Mouse (Mus musculus) MEL (cell line): ENCODE data around the gene Mslnl. TPM values are rescaled to one million over a fixed set of nuclear protein-coding genes. Genes with fewer than 3 reads are reported as not detected.

Source experiments
- DNase-seq: peaks from one replicate; pipeline ENCODE4 v3.0.0; 2011; ENCODE audit warnings: low read depth, low spot score
- H3K27ac ChIP-seq: 2 replicates; pipeline ENCODE4 v1.5.1; 2012; ENCODE audit warnings: low read depth, mild to moderate bottlenecking, control low read depth, low read length, moderate library complexity; ENCODE audit not compliant: control insufficient read depth
- H3K27me3 ChIP-seq, 2 experiments: fragments of 150-350 bp in 1 of 2; sonication (generic) in 1 of 2; 2 replicates each; pipeline ENCODE4 v1.6.1; 2012; ENCODE audit warnings: low read length in 2 of 2, mild to moderate bottlenecking in 2 of 2, improper control_type of control experiment in 1 of 2, moderate library complexity in 1 of 2; ENCODE audit not compliant: insufficient read depth in 2 of 2, control insufficient read depth in 1 of 2
- H3K36me3 ChIP-seq, 2 experiments: 2 replicates each; pipeline ENCODE4 v1.6.1; 2012 to 2014; ENCODE audit warnings: low read length in 2 of 2, improper control_type of control experiment in 1 of 2, inconsistent platforms in 1 of 2, mild to moderate bottlenecking in 1 of 2; ENCODE audit not compliant: insufficient read depth in 2 of 2, control insufficient read depth in 1 of 2
- H3K4me1 ChIP-seq, 2 experiments: fragments of 150-350 bp in 1 of 2; sonication (generic) in 1 of 2; 2 replicates each; pipeline ENCODE4 v1.6.1; 2012; ENCODE audit warnings: low read length in 2 of 2, improper control_type of control experiment in 1 of 2, mild to moderate bottlenecking in 1 of 2; ENCODE audit not compliant: insufficient read depth in 2 of 2, control insufficient read depth in 1 of 2
- H3K4me3 ChIP-seq, 2 experiments: fragments of 150-350 bp in 1 of 2; sonication (generic) in 1 of 2; 2 replicates each; pipeline ENCODE4 v1.5.1; 2012; ENCODE audit warnings: low read depth in 2 of 2, low read length in 2 of 2, mild to moderate bottlenecking in 2 of 2, moderate library complexity in 2 of 2, control low read depth in 1 of 2, improper control_type of control experiment in 1 of 2; ENCODE audit not compliant: control insufficient read depth in 1 of 2, insufficient read depth in 1 of 2
- H3K79me2 ChIP-seq: 2 replicates; pipeline ENCODE4 v1.6.1; 2012; ENCODE audit warnings: mild to moderate bottlenecking, low read length, moderate library complexity; ENCODE audit not compliant: control insufficient read depth, poor library complexity, insufficient read depth
- H3K9ac ChIP-seq: 2 replicates; pipeline ENCODE4 v1.6.1; 2012; ENCODE audit warnings: low read depth, mild to moderate bottlenecking, control low read depth, low read length, moderate library complexity; ENCODE audit not compliant: control insufficient read depth, poor library complexity, severe bottlenecking
- H3K9me3 ChIP-seq: fragments of 150-350 bp; sonication (generic); replicated peaks from 2 replicates; pipeline ENCODE4 v1.6.1; 2012; ENCODE audit warnings: mild to moderate bottlenecking, low read length, improper control_type of control experiment, moderate library complexity; ENCODE audit not compliant: insufficient read depth
- BHLHE40 ChIP-seq: IDR thresholded peaks from 2 replicates; pipeline ENCODE4 v1.6.1; 2012; ENCODE audit warnings: low read depth, mild to moderate bottlenecking, inconsistent platforms, low read length, improper control_type of control experiment, borderline replicate concordance
- CHD1 ChIP-seq: IDR thresholded peaks from 2 replicates; pipeline ENCODE4 v1.6.1; 2012; ENCODE audit warnings: low read depth, mild to moderate bottlenecking, inconsistent platforms, low read length, improper control_type of control experiment
- CHD2 ChIP-seq: IDR thresholded peaks from 2 replicates; pipeline ENCODE4 v1.6.1; 2011; ENCODE audit warnings: low read length, improper control_type of control experiment
- CTCF ChIP-seq, 3 experiments: IDR thresholded peaks in 2 of 3; conservative IDR thresholded peaks in 1 of 3; 2 replicates each; pipeline ENCODE4 v1.5.1; 2011 to 2012; ENCODE audit warnings: low read length in 3 of 3, low read depth in 2 of 3, mild to moderate bottlenecking in 2 of 3, improper control_type of control experiment in 1 of 3, inconsistent platforms in 1 of 3, mixed read lengths in 1 of 3, moderate library complexity in 1 of 3; ENCODE audit not compliant: control insufficient read depth in 1 of 3, insufficient read depth in 1 of 3, poor library complexity in 1 of 3, severe bottlenecking in 1 of 3
- GABPA ChIP-seq: IDR thresholded peaks from 2 replicates; pipeline ENCODE4 v1.6.1; 2012; ENCODE audit warnings: low read depth, mild to moderate bottlenecking, inconsistent platforms, low read length, improper control_type of control experiment, moderate library complexity
- GATA1 ChIP-seq: IDR thresholded peaks from 2 replicates; pipeline ENCODE4 v1.6.1; 2011; ENCODE audit warnings: low read depth, low read length, improper control_type of control experiment
- HCFC1 ChIP-seq: IDR thresholded peaks from 2 replicates; pipeline ENCODE4 v1.6.1; 2012; ENCODE audit warnings: low read depth, mild to moderate bottlenecking, inconsistent platforms, low read length, improper control_type of control experiment, moderate library complexity
- JUND ChIP-seq: IDR thresholded peaks from 2 replicates; pipeline ENCODE4 v1.6.1; 2011; ENCODE audit warnings: low read depth, mild to moderate bottlenecking, improper control_type of control experiment, low read length
- KAT2A ChIP-seq: conservative IDR thresholded peaks from 2 replicates; pipeline ENCODE4 v1.6.1; 2012; ENCODE audit warnings: low read depth, low read length, improper control_type of control experiment, inconsistent platforms
- MAFK ChIP-seq: IDR thresholded peaks from 2 replicates; pipeline ENCODE4 v1.6.1; 2011; ENCODE audit warnings: low read depth, mild to moderate bottlenecking, low read length, improper control_type of control experiment, borderline replicate concordance
- MAX ChIP-seq: IDR thresholded peaks from 2 replicates; pipeline ENCODE4 v1.6.1; 2011; ENCODE audit warnings: low read length, improper control_type of control experiment
- MXI1 ChIP-seq: IDR thresholded peaks from 2 replicates; pipeline ENCODE4 v1.6.1; 2011; ENCODE audit warnings: mild to moderate bottlenecking, low read depth, low read length, improper control_type of control experiment
- NRF1 ChIP-seq: IDR thresholded peaks from 2 replicates; pipeline ENCODE4 v1.6.1; 2014; ENCODE audit warnings: low read depth, mild to moderate bottlenecking, inconsistent platforms, low read length, improper control_type of control experiment, moderate library complexity; ENCODE audit not compliant: poor library complexity, insufficient read depth, severe bottlenecking
- POLR2A ChIP-seq, 2 experiments: IDR thresholded peaks; 2 replicates each; pipeline ENCODE4 v1.6.1; 2011 to 2012; ENCODE audit warnings: low read length in 2 of 2, mild to moderate bottlenecking in 2 of 2, control low read depth in 1 of 2, improper control_type of control experiment in 1 of 2, low read depth in 1 of 2, moderate library complexity in 1 of 2; ENCODE audit not compliant: control insufficient read depth in 1 of 2, insufficient read depth in 1 of 2, poor library complexity in 1 of 2
- POLR2AphosphoS2 ChIP-seq: IDR thresholded peaks from 2 replicates; pipeline ENCODE4 v1.6.1; 2011; ENCODE audit warnings: low read length, improper control_type of control experiment
- POLR2AphosphoS5 ChIP-seq: IDR thresholded peaks from 2 replicates; pipeline ENCODE4 v1.6.1; 2012; ENCODE audit warnings: low read depth, borderline replicate concordance, mild to moderate bottlenecking, inconsistent platforms, low read length, moderate library complexity, mixed read lengths
- RCOR1 ChIP-seq: IDR thresholded peaks from 2 replicates; pipeline ENCODE4 v1.6.1; 2012; ENCODE audit warnings: low read depth, mild to moderate bottlenecking, inconsistent platforms, low read length, improper control_type of control experiment
- SIN3A ChIP-seq: IDR thresholded peaks from 2 replicates; pipeline ENCODE4 v1.6.1; 2012; ENCODE audit warnings: low read length, improper control_type of control experiment, inconsistent platforms
- SMC3 ChIP-seq: IDR thresholded peaks from 2 replicates; pipeline ENCODE4 v1.6.1; 2011; ENCODE audit warnings: low read depth, low read length, improper control_type of control experiment
- TAL1 ChIP-seq: IDR thresholded peaks from 2 replicates; pipeline ENCODE4 v1.6.1; 2012; ENCODE audit warnings: mild to moderate bottlenecking, inconsistent platforms, low read length, moderate library complexity, mixed read lengths
- TBP ChIP-seq: IDR thresholded peaks from 2 replicates; pipeline ENCODE4 v1.8.0; 2011; ENCODE audit warnings: low read depth, low read length, improper control_type of control experiment
- TCF12 ChIP-seq: IDR thresholded peaks from 2 replicates; pipeline ENCODE4 v1.6.1; 2014; ENCODE audit warnings: low read depth, mild to moderate bottlenecking, inconsistent platforms, low read length, improper control_type of control experiment, moderate library complexity
- USF1 ChIP-seq: IDR thresholded peaks from 2 replicates; pipeline ENCODE4 v1.6.1; 2014; ENCODE audit warnings: low read depth, mild to moderate bottlenecking, inconsistent platforms, low read length, improper control_type of control experiment, moderate library complexity
- ZMIZ1 ChIP-seq: IDR thresholded peaks from 2 replicates; pipeline ENCODE4 v1.6.1; 2012; ENCODE audit warnings: low read depth, mild to moderate bottlenecking, inconsistent platforms, low read length, improper control_type of control experiment, moderate library complexity
- polyA plus RNA-seq, 2 experiments: library from polyadenylated mRNA; stranded (reverse) in 1 of 2; unstranded in 1 of 2; fragments of >175 nt in 1 of 2; fragments of >200 nt in 1 of 2; gene quantifications; 2 replicates each; pipeline versions ENCODE4 v1.2.1 to v1.2.4; 2012; ENCODE audit warnings: low replicate concordance in 2 of 2, low read depth in 1 of 2; ENCODE audit not compliant: insufficient read length in 2 of 2, insufficient read depth in 1 of 2, missing spikeins in 1 of 2
- total RNA-seq: library from RNA; depleted of rRNA; stranded (reverse); fragments of 300-350 nt; gene quantifications from 2 replicates; pipeline ENCODE4 v1.2.3, GENCODE M21; 2012; rRNA removed

Mslnl gene
- total RNA-seq, result 0.08 TPM in 1 of 2 replicates, not detected in the other
- polyA plus RNA-seq, result under 1 TPM in 1 of 2 experiments, not detected in 1; 0.08 TPM

DNA sequence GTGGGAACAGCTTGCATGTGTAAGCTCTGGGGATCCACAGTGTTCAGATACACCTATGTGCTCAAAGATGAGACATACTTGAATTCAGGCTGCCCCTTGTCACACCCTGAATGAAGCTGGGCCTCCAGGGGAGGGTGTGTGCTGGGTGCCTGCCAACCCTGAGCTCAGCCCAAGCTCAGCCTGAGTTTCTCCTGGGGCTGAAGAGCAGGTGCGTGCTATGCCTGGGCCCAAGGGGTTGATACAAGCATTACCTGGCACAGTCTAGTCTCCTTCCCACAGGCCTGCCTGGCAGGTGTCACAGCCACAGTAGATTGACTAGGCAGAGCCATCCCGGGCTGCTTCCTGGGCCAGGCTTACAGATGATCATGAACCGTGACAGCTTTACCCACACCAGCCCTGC, at the start of gene Mslnl:
Mslnl (plus strand) TSS at position 298 of the 400 bp plus-strand sequence.
- H3K27ac ChIP-seq, result no peak within 1 kb of the TSS
- H3K9ac ChIP-seq, result no peak within 1 kb of the TSS
- no peak for DNase-seq
- peaks cover 0 to 4% of the 10 kb centered on the region in 2 experiments; a peak in 1 of 4 replicates for H3K27me3 ChIP-seq
- H3K4me1 ChIP-seq, result no peaks in the 10 kb centered on the region
- no peaks in the 10 kb centered on the region for H3K9me3 ChIP-seq
- no peaks in the 10 kb centered on the region for H3K79me2 ChIP-seq
- no peaks in the 10 kb centered on the region for H3K36me3 ChIP-seq
- no peak within 1 kb of the TSS for H3K4me3 ChIP-seq
- TF ChIP-seq GATA1, result no peak
- TF ChIP-seq TCF12, result no peak
- no peak for TF ChIP-seq CTCF (IDR thresholded peaks at IDR 0.05 in 2 of 3, conservative IDR thresholded peaks at IDR 0.05 in 1 of 3; ENCODE audit: control insufficient read depth in 1 of 3, insufficient read depth in 1 of 3, low read depth in 2 of 3, low read length in 3 of 3, poor library complexity in 1 of 3, severe bottlenecking in 1 of 3)
- no peak for TF ChIP-seq SIN3A
- no peak for TF ChIP-seq SMC3
- no peak for TF ChIP-seq RCOR1
- TF ChIP-seq MAFK, result no peak
- no peak for TF ChIP-seq CHD2
- TF ChIP-seq MAX, result no peak
- TF ChIP-seq GABPA, result no peak
- no peak for TF ChIP-seq TBP

DNA sequence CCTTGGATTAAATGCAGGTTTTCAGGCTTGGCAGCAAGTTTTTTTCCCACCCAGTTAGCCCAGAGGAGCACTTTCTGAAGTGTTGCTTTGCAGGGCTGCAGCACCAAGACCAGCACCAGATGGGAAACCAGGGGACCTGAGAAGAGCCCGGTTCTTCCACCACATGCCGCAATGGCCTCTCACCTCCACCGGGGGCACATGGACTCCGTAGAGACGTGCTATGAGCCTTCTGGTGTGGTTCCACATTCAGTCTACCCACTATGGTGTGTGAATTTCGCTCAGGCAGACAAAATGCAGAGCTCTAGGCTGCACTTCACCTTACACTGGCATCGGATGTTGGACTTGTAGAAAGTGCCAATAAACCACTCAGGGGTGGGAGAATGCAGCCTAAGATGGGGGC, 49.5 kb upstream of the Mslnl start:
- H3K27ac ChIP-seq, result no peak overlapping the region
- TF ChIP-seq CTCF (IDR thresholded peaks at IDR 0.05 in 2 of 3, conservative IDR thresholded peaks at IDR 0.05 in 1 of 3; ENCODE audit: control insufficient read depth in 1 of 3, insufficient read depth in 1 of 3, low read depth in 2 of 3, low read length in 3 of 3, poor library complexity in 1 of 3, severe bottlenecking in 1 of 3) (peak; percentile 36 to 44 (median 39)), BHLHE40 (no peak), USF1 (no peak), MAX (no peak)
- no peak overlapping the region for H3K4me3 ChIP-seq
- H3K36me3 ChIP-seq, result no peaks in the 10 kb centered on the region
- H3K9ac ChIP-seq, result no peak overlapping the region
- H3K79me2 ChIP-seq, result no peaks in the 10 kb centered on the region
- no peaks in the 10 kb centered on the region for H3K4me1 ChIP-seq
- H3K27me3 ChIP-seq, result peaks cover 12 to 21% of the 10 kb centered on the region in 2 experiments; a peak in 3 of 4 replicates
- no peaks in the 10 kb centered on the region for H3K9me3 ChIP-seq
- DNase-seq, result peak; percentile 25

DNA sequence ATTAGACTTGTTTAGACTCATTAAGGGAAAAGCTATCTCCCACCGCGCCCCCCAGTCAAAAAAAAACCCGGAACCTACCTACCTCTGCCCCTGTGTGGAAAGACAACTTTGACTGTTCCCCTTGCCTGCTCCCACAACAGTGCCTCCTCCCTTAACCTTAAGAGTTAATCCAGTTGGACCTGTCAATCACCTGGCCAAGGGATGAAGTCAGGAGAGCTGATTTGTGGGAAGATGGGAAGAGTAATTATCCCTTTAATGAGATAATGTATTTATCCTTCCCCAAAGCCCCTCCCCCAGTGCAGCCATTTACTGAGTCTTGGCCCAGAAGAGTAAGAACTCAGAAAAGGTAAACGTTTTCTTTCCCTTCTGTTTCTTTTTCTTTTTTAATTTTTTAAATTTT, 46.9 kb upstream of the Mslnl start:
- Histone ChIP-seq H3K27me3 (peaks cover 12 to 21% of the 10 kb centered on the region in 2 experiments; a peak in 3 of 4 replicates), H3K4me1 (no peaks in the 10 kb centered on the region), H3K36me3 (no peaks in the 10 kb centered on the region), H3K27ac (no peak overlapping the region), H3K4me3 (no peak overlapping the region), H3K79me2 (no peaks in the 10 kb centered on the region), H3K9me3 (no peaks in the 10 kb centered on the region), H3K9ac (no peak overlapping the region)
- no peak for DNase-seq
- no peak for TF ChIP-seq POLR2AphosphoS5
- TF ChIP-seq TCF12, result no peak
- no peak for TF ChIP-seq ZMIZ1
- no peak for TF ChIP-seq KAT2A
- no peak for TF ChIP-seq HCFC1
- TF ChIP-seq POLR2A (IDR thresholded peaks at IDR 0.05; ENCODE audit: control insufficient read depth in 1 of 2, insufficient read depth in 1 of 2, low read depth in 1 of 2, low read length in 2 of 2, poor library complexity in 1 of 2), result no peak
- TF ChIP-seq RCOR1, result no peak
- no peak for TF ChIP-seq NRF1
- TF ChIP-seq CHD1, result no peak
- TF ChIP-seq JUND, result no peak
- no peak for TF ChIP-seq CTCF (IDR thresholded peaks at IDR 0.05 in 2 of 3, conservative IDR thresholded peaks at IDR 0.05 in 1 of 3; ENCODE audit: control insufficient read depth in 1 of 3, insufficient read depth in 1 of 3, low read depth in 2 of 3, low read length in 3 of 3, poor library complexity in 1 of 3, severe bottlenecking in 1 of 3)
- TF ChIP-seq POLR2AphosphoS2, result no peak
- TF ChIP-seq USF1, result no peak
- TF ChIP-seq MAX, result no peak
- no peak for TF ChIP-seq TAL1
- no peak for TF ChIP-seq BHLHE40
- TF ChIP-seq MXI1, result no peak
